Comparison of ENCODE assay signal across 8 mouse cellular contexts in genomic region chr4:138216200-138216890, GRCm38 (mm10). TPM values are rescaled to one million over a fixed set of nuclear protein-coding genes. Genes with fewer than 3 reads are reported as not detected.
DNase-seq lines count a peak whose midpoint lies in the region; ATAC-seq and TF ChIP-seq lines count a peak whose summit lies in the region.

Gene Hp1bp3 (plus strand): TSS chr4:138216296.

- peak within 1 kb of the TSS; percentile 83 for H3K4me2 ChIP-seq in embryonic facial prominence, embryonic 14.5 days (ENCODE audit: low read depth, low read length)
- H3K4me2 ChIP-seq in limb, embryonic 11.5 days (ENCODE audit: low read depth, severe bottlenecking): peak within 1 kb of the TSS; percentile 84
- H3K4me2 ChIP-seq in midbrain, embryonic 13.5 days (replicated peaks): peak within 1 kb of the TSS; percentile 78

- peak within 1 kb of the TSS; percentile 98 for H3K4me3 ChIP-seq in embryonic facial prominence, embryonic 14.5 days (ENCODE audit: low read depth, low read length)
- peak within 1 kb of the TSS; percentile 97 for H3K4me3 ChIP-seq in heart, adult 2 months
- peak within 1 kb of the TSS; percentile 95 for H3K4me3 ChIP-seq in kidney, adult 2 months (ENCODE audit: insufficient read depth, low read depth, low read length)
- peak within 1 kb of the TSS; percentile 94 for H3K4me3 ChIP-seq in limb, embryonic 11.5 days (ENCODE audit: low read depth, low read length)
- H3K4me3 ChIP-seq in midbrain, embryonic 13.5 days (replicated peaks): peak within 1 kb of the TSS; percentile 98

- peak; percentile 69 for ATAC-seq in embryonic facial prominence, embryonic 14.5 days (ENCODE audit: low read depth)
- ATAC-seq in limb, embryonic 11.5 days (ENCODE audit: insufficient number of reproducible peaks, low FRiP score, low TSS enrichment, low read depth): peak; percentile 61
- ATAC-seq in midbrain, embryonic 13.5 days: peak; percentile 86

- intact Hi-C loops in heart, adult 2 months (cut with DNase I): loop anchor here (5.0 kb wide), 1 partner anchor 211 kb away; no protein-coding TSS in a partner anchor

- H3K79me2 ChIP-seq in heart, adult 2 months (replicated peaks; ENCODE audit: control insufficient read depth, insufficient read depth, low read length): peaks cover 7% of the 10 kb centered on the region

- peak within 1 kb of the TSS; percentile 99 for H3K9ac ChIP-seq in embryonic facial prominence, embryonic 14.5 days (ENCODE audit: low read depth, low read length)
- peak within 1 kb of the TSS; percentile 100 for H3K9ac ChIP-seq in heart, adult 2 months (ENCODE audit: low read depth, low read length)
- H3K9ac ChIP-seq in limb, embryonic 11.5 days (ENCODE audit: low read length): peak within 1 kb of the TSS; percentile 97
- H3K9ac ChIP-seq in midbrain, embryonic 13.5 days (replicated peaks): peak within 1 kb of the TSS; percentile 98

- peaks cover 9% of the 10 kb centered on the region; the same call in 1 of the 2 replicates for H3K36me3 ChIP-seq in embryonic facial prominence, embryonic 14.5 days (ENCODE audit: control insufficient read depth, insufficient read depth, low read length)
- peaks cover 15% of the 10 kb centered on the region for H3K36me3 ChIP-seq in heart, adult 2 months (ENCODE audit: control insufficient read depth, insufficient read depth, low read length)
- H3K36me3 ChIP-seq in kidney, adult 2 months (ENCODE audit: control insufficient read depth, insufficient read depth, low read length): no peaks in the 10 kb centered on the region
- H3K36me3 ChIP-seq in limb, embryonic 11.5 days (ENCODE audit: control insufficient read depth, insufficient read depth, low read length): no peaks in the 10 kb centered on the region
- no peaks in the 10 kb centered on the region for H3K36me3 ChIP-seq in midbrain, embryonic 13.5 days

- WGBS in embryonic facial prominence, embryonic 14.5 days: 0% methylated on average over 5 of the region's 84 CpGs
- under 1% methylated on average over 74 of the region's 84 CpGs for WGBS in heart, adult 2 months
- WGBS in kidney, adult 2 months: 1% methylated on average over 75 of the region's 84 CpGs
- WGBS in limb, embryonic 11.5 days: under 1% methylated on average over 33 of the region's 84 CpGs
- under 1% methylated on average over 56 of the region's 84 CpGs for WGBS in midbrain, embryonic 13.5 days

- H3K27me3 ChIP-seq in embryonic facial prominence, embryonic 14.5 days (replicated peaks; ENCODE audit: control insufficient read depth, insufficient read depth, low read length): no peaks in the 10 kb centered on the region
- no peaks in the 10 kb centered on the region for H3K27me3 ChIP-seq in heart, adult 2 months (ENCODE audit: control insufficient read depth, insufficient read depth, low read length)
- H3K27me3 ChIP-seq in kidney, adult 2 months (replicated peaks; ENCODE audit: control insufficient read depth, insufficient read depth, low read length): no peaks in the 10 kb centered on the region
- H3K27me3 ChIP-seq in limb, embryonic 11.5 days (ENCODE audit: control insufficient read depth, insufficient read depth, low read length): no peaks in the 10 kb centered on the region
- H3K27me3 ChIP-seq in midbrain, embryonic 13.5 days: no peaks in the 10 kb centered on the region

- peak; percentile 76 for DNase-seq in 416B (ENCODE audit: low read depth)
- DNase-seq in adrenal gland, postnatal 36 days: peak; percentile 83 to 87
- peak; percentile 85 for DNase-seq in embryonic facial prominence, embryonic 14.5 days (ENCODE audit: low spot score)
- peak; percentile 84 to 90 for DNase-seq in heart, adult 2 months
- peak; percentile 84 for DNase-seq in kidney, adult 2 months
- DNase-seq in limb, embryonic 11.5 days (ENCODE audit: low spot score): peak; percentile 85
- peak; percentile 69 to 84 for DNase-seq in spleen, adult 18-20 months

- TF ChIP-seq POLR2A in heart, adult 2 months (IDR thresholded peaks at IDR 0.05; ENCODE audit: insufficient read depth, low read depth, low read length): peak; percentile 84
- TF ChIP-seq POLR2A in kidney, adult 2 months (IDR thresholded peaks at IDR 0.05; ENCODE audit: low read depth, low read length): peak; percentile 7

- peak within 1 kb of the TSS; percentile 99 for H3K27ac ChIP-seq in embryonic facial prominence, embryonic 14.5 days (replicated peaks; ENCODE audit: low read depth, low read length)
- H3K27ac ChIP-seq in heart, adult 2 months: peak within 1 kb of the TSS; percentile 99
- H3K27ac ChIP-seq in kidney, adult 2 months (ENCODE audit: insufficient read depth, low read depth, low read length): peak within 1 kb of the TSS; percentile 97
- peak within 1 kb of the TSS; percentile 97 for H3K27ac ChIP-seq in limb, embryonic 11.5 days (replicated peaks; ENCODE audit: low read depth, low read length)
- H3K27ac ChIP-seq in midbrain, embryonic 13.5 days: peak within 1 kb of the TSS; percentile 100

- TF ChIP-seq CTCF in heart, adult 2 months (IDR thresholded peaks at IDR 0.05): no peak
- no peak for TF ChIP-seq CTCF in kidney, adult 2 months (conservative IDR thresholded peaks at IDR 0.05; ENCODE audit: insufficient read depth, insufficient read length, low read depth, low read length)

- no peak for TF ChIP-seq EP300 in heart, adult 2 months (IDR thresholded peaks at IDR 0.05; ENCODE audit: insufficient read depth, low read depth, low read length)

- H3K4me1 ChIP-seq in embryonic facial prominence, embryonic 14.5 days (ENCODE audit: control insufficient read depth, insufficient read depth, low read length): peaks cover 19% of the 10 kb centered on the region
- H3K4me1 ChIP-seq in heart, adult 2 months (ENCODE audit: control insufficient read depth, insufficient read depth, low read length): peaks cover 13% of the 10 kb centered on the region
- H3K4me1 ChIP-seq in kidney, adult 2 months (ENCODE audit: control insufficient read depth, insufficient read depth, low read length): peaks cover 8% of the 10 kb centered on the region; the same call in 1 of the 2 replicates
- H3K4me1 ChIP-seq in limb, embryonic 11.5 days (ENCODE audit: control insufficient read depth, insufficient read depth, low read length): peaks cover 7% of the 10 kb centered on the region
- H3K4me1 ChIP-seq in midbrain, embryonic 13.5 days (replicated peaks): peaks cover 43% of the 10 kb centered on the region

- H3K9me3 ChIP-seq in embryonic facial prominence, embryonic 14.5 days (ENCODE audit: control insufficient read depth, low read length): no peaks in the 10 kb centered on the region
- no peaks in the 10 kb centered on the region for H3K9me3 ChIP-seq in limb, embryonic 11.5 days (ENCODE audit: control insufficient read depth, low read length)
- no peaks in the 10 kb centered on the region for H3K9me3 ChIP-seq in midbrain, embryonic 13.5 days

RNA-seq across cellular contexts. Expression of gene Hp1bp3, which starts in this region (rescaled TPM):
- total RNA-seq in adrenal gland, postnatal 36 days (2021): 100 to 1,000 TPM; 192 to 251 TPM
- 145 and 178 TPM in 2 replicates for polyA plus RNA-seq in embryonic facial prominence, embryonic 14.5 days (2014; fragmentation: Nextera tagmentation; extraction: Ambion mirVana)
- total RNA-seq in heart, adult 2 months (2021): 10 to 100 TPM; 74.7 to 85.0 TPM
- 48.0 and 83.9 TPM in 2 replicates for polyA plus RNA-seq in heart, adult 2 months (2012; rRNA removed)
- 53.1 and 59.5 TPM in 2 replicates for polyA plus RNA-seq in kidney, adult 2 months (2012; rRNA removed)
- 189 TPM in 2 replicates for polyA plus RNA-seq in limb, embryonic 11.5 days (2014; fragmentation: Nextera tagmentation; extraction: Ambion mirVana)
- 229 and 255 TPM in 2 replicates for polyA plus RNA-seq in midbrain, embryonic 13.5 days (2015; fragmentation: Nextera tagmentation; extraction: Ambion mirVana)

Comparison
In these comparisons a context has a peak if more than half of its experiments do, and no peak if none do; other contexts are left out.
1. Peak in every context shown above with its lines: DNase-seq, ATAC-seq, H3K4me3 ChIP-seq and H3K27ac ChIP-seq.